In the genomic region with DNA sequence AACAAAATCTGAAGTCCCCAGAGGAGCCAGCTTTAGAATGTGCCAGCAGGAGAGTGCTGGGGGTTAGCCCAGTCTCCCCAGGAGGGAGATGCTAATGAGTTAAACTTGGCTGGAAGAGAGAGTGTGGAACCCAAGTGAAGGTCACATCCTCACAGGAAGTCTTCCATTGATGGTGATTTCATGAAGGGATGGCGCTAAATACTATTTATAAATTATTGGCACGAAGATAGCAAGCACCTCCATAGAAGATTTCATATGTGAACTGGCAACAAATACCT, we compare ENCODE assay signal across 20 mouse cellular contexts. TPM values are rescaled to one million over a fixed set of nuclear protein-coding genes. Genes with fewer than 3 reads are reported as not detected.
DNase-seq lines count a peak whose midpoint lies in the region; ATAC-seq lines count a peak whose summit lies in the region.
"Had no signal": no experiment of that assay in that cellular context is flagged by ENCODE, and none has a peak within 500 bp of the region (broad histone marks: within the 10 kb centered on the region; RNA-seq: fewer than 3 reads in every experiment).

No protein-coding gene starts in this region.

- intact Hi-C loops in left cerebral cortex, postnatal 4 days (cut with DNase I), result no loop called here
- intact Hi-C loops in left cerebral cortex, postnatal 10 days (cut with DNase I), result no loop called here

- H3K4me3 ChIP-seq in liver, embryonic 12.5 days, result no peak overlapping the region
- H3K4me3 ChIP-seq: embryonic facial prominence, embryonic 10.5 days; forebrain, embryonic 13.5 days; heart, adult 2 months; heart, embryonic 15.5 days; hindbrain, embryonic 10.5 days; hindbrain, embryonic 15.5 days had no signal

- H3K27ac ChIP-seq in liver, embryonic 12.5 days, result no peak overlapping the region
- H3K27ac ChIP-seq: embryonic facial prominence, embryonic 10.5 days; forebrain, embryonic 13.5 days; heart, adult 2 months; heart, embryonic 15.5 days; hindbrain, embryonic 10.5 days; hindbrain, embryonic 15.5 days had no signal

- no peak for ATAC-seq in liver, embryonic 12.5 days
- ATAC-seq: forebrain, embryonic 13.5 days; forebrain, postnatal 0 days; inflammation-experienced regulatory T-cells, adult 6 months had no signal

- no peaks in the 10 kb centered on the region for H3K4me1 ChIP-seq in liver, embryonic 12.5 days
- H3K4me1 ChIP-seq: embryonic facial prominence, embryonic 10.5 days; forebrain, embryonic 13.5 days; hindbrain, embryonic 10.5 days; hindbrain, embryonic 15.5 days had no signal

- no peak overlapping the region for H3K4me2 ChIP-seq in liver, embryonic 12.5 days
- H3K4me2 ChIP-seq: forebrain, embryonic 13.5 days; heart, embryonic 11.5 days; heart, embryonic 15.5 days; hindbrain, embryonic 15.5 days had no signal

- no peaks in the 10 kb centered on the region for H3K36me3 ChIP-seq in liver, embryonic 12.5 days
- H3K36me3 ChIP-seq: embryonic facial prominence, embryonic 10.5 days; heart, embryonic 15.5 days; hindbrain, embryonic 10.5 days; hindbrain, embryonic 15.5 days had no signal

- no peak overlapping the region for H3K9ac ChIP-seq in liver, embryonic 12.5 days
- H3K9ac ChIP-seq: forebrain, embryonic 13.5 days; forebrain, postnatal 0 days; heart, embryonic 15.5 days; hindbrain, embryonic 15.5 days had no signal

- H3K27me3 ChIP-seq in liver, embryonic 12.5 days (replicated peaks), result no peaks in the 10 kb centered on the region
- H3K27me3 ChIP-seq: forebrain, embryonic 13.5 days; heart, embryonic 15.5 days; hindbrain, embryonic 15.5 days had no signal

- peak; percentile 50 for DNase-seq in left cerebral cortex, postnatal 4 days
- no peak for DNase-seq in left cerebral cortex, postnatal 10 days (ENCODE audit: extremely low spot score in 1 of 2, low spot score in 2 of 2)
- DNase-seq in cerebellum, adult 11-12 months, result peak; percentile 74
- DNase-seq in cerebellum, postnatal 10 days, result peak; percentile 87 to 89
- no peak for DNase-seq in right cerebral cortex, adult 18-20 months
- DNase-seq in liver, result no peak
- DNase-seq: adrenal gland, postnatal 10 days; forebrain, postnatal 0 days; gastrocnemius, postnatal 14 days; heart, adult 2 months; heart, postnatal 14 days had no signal

- H3K9me3 ChIP-seq in liver, embryonic 12.5 days (replicated peaks), result no peaks in the 10 kb centered on the region
- H3K9me3 ChIP-seq: embryonic facial prominence, embryonic 10.5 days; forebrain, embryonic 13.5 days; heart, embryonic 15.5 days; hindbrain, embryonic 10.5 days; hindbrain, embryonic 15.5 days had no signal

- WGBS in liver, embryonic 12.5 days (ENCODE audit: insufficient replicate concordance), result 78% methylated on average over 2 of the region's 2 CpGs

RNA-seq across cellular contexts. Expression of gene Nhlrc1, which starts 21.4 kb away (rescaled TPM):
- 10 to 100 TPM; 13.8 to 14.9 TPM for total RNA-seq in left cerebral cortex, postnatal 4 days (2021)
- 10 to 100 TPM; 14.7 to 15.4 TPM for total RNA-seq in left cerebral cortex, postnatal 10 days (2021)
- polyA plus RNA-seq in liver, embryonic 12.5 days (2016; fragmentation: Nextera tagmentation; extraction: Ambion mirVana), result 0.90 and 1.0 TPM in 2 replicates
- total RNA-seq: MEL had no signal

RNA-seq across cellular contexts. Expression of gene Kdm1b, which starts 50.1 kb away (rescaled TPM):
- 10 to 100 TPM; 23.8 to 34.7 TPM for total RNA-seq in left cerebral cortex, postnatal 4 days (2021)
- total RNA-seq in left cerebral cortex, postnatal 10 days (2021), result 10 to 100 TPM; 13.2 to 16.4 TPM
- polyA plus RNA-seq in liver, embryonic 12.5 days (2016; fragmentation: Nextera tagmentation; extraction: Ambion mirVana), result 4.1 and 4.8 TPM in 2 replicates

RNA-seq across cellular contexts. Expression of gene Tpmt, which starts 51.3 kb away (rescaled TPM):
- 10 to 100 TPM; 11.8 to 14.8 TPM for total RNA-seq in left cerebral cortex, postnatal 4 days (2021)
- total RNA-seq in left cerebral cortex, postnatal 10 days (2021), result 10 to 100 TPM in 1 of 2 experiments, 1 to 10 TPM in 1; 8.7 to 12.6 TPM
- polyA plus RNA-seq in liver, embryonic 12.5 days (2016; fragmentation: Nextera tagmentation; extraction: Ambion mirVana), result 10.0 and 10.1 TPM in 2 replicates

Comparison
In these comparisons a context has a peak if more than half of its experiments do, and no peak if none do; other contexts are left out.
1. DNase-seq: peak in left cerebral cortex, postnatal 4 days (single experiment), cerebellum, adult 11-12 months (single experiment) and cerebellum, postnatal 10 days (2 of 2); none in left cerebral cortex, postnatal 10 days (0 of 2), right cerebral cortex, adult 18-20 months (single experiment) and liver (single experiment).